Mouse (Mus musculus) frontal cortex, postnatal 36 days (tissue): Measurements from ENCODE around the gene Myh7b.
A peak's percentile ranks its signal among the peaks of the same experiment; 100 is the strongest.

Source experiments
- DNase-seq, 2 experiments: peaks; one replicate each; pipeline ENCODE4 v3.0.0; 2022; ENCODE audit warnings: low spot score in 2 of 2

The Myh7b gene

GRCm38 (mm10) chr2:155610978-155611377 lies at the start of gene Myh7b:
Gene Myh7b (plus strand): TSS chr2:155611212.
- no peak for DNase-seq

- no peak for DNase-seq
These were observed 48.8 kb upstream of the Myh7b start for GRCm38 (mm10) chr2:155562209-155562608.

GRCm38 (mm10) chr2:155562934-155563333 lies 48.1 kb upstream of the Myh7b start:
- DNase-seq = no peak

- no peak for DNase-seq
These were observed 43.3 kb upstream of the Myh7b start for GRCm38 (mm10) chr2:155567751-155568150.

- no peak for DNase-seq
These were observed 41.7 kb upstream of the Myh7b start for GRCm38 (mm10) chr2:155569223-155569807.

GRCm38 (mm10) chr2:155573001-155573400 lies 38.0 kb upstream of the Myh7b start:
- DNase-seq = no peak

GRCm38 (mm10) chr2:155573996-155574395 lies 37.0 kb upstream of the Myh7b start:
- no peak for DNase-seq

- peak; percentile 36 to 38 for DNase-seq
These were observed 36.3 kb upstream of the Myh7b start for GRCm38 (mm10) chr2:155574700-155575099.

- no peak for DNase-seq
These were observed 34.4 kb upstream of the Myh7b start for GRCm38 (mm10) chr2:155576656-155577055.

- DNase-seq = no peak
These were observed 30.7 kb upstream of the Myh7b start for GRCm38 (mm10) chr2:155580331-155580730.

- no peak for DNase-seq
These were observed 28.5 kb upstream of the Myh7b start for GRCm38 (mm10) chr2:155582384-155582995.

GRCm38 (mm10) chr2:155582996-155583395 lies 28.0 kb upstream of the Myh7b start:
- DNase-seq = no peak

GRCm38 (mm10) chr2:155583927-155584530 lies 27.0 kb upstream of the Myh7b start:
- peak; percentile 18 to 66 for DNase-seq

- DNase-seq = no peak
These were observed 25.9 kb upstream of the Myh7b start for GRCm38 (mm10) chr2:155585082-155585481.

- DNase-seq = no peak
These were observed 25.5 kb upstream of the Myh7b start for GRCm38 (mm10) chr2:155585486-155585885.

GRCm38 (mm10) chr2:155588136-155588535 lies 22.9 kb upstream of the Myh7b start:
- DNase-seq = no peak

- DNase-seq = peak in 1 of 2 experiments; percentile 5
These were observed 21.5 kb upstream of the Myh7b start for GRCm38 (mm10) chr2:155589521-155589920.

- no peak for DNase-seq
These were observed 20.1 kb upstream of the Myh7b start for GRCm38 (mm10) chr2:155590876-155591275.

GRCm38 (mm10) chr2:155591676-155592075 lies 19.3 kb upstream of the Myh7b start:
- DNase-seq = peak in 1 of 2 experiments; percentile 4

GRCm38 (mm10) chr2:155592137-155592853 lies 18.7 kb upstream of the Myh7b start, which contains the start of gene Gss:
Gene Gss (minus strand): TSS chr2:155592810.
- peak; percentile 98 to 99 for DNase-seq

- no peak for DNase-seq
These were observed 18.1 kb upstream of the Myh7b start for GRCm38 (mm10) chr2:155592854-155593283.

- DNase-seq = no peak
These were observed 15.5 kb upstream of the Myh7b start for GRCm38 (mm10) chr2:155595516-155595915.
